Mouse (Mus musculus) lung, embryonic 14.5 days (tissue): ENCODE measurements at regions not wholly inside any gene's neighbourhood (a gene's known extent, or its start where the extent isn't known, plus 50 kb on each side); places are given as distances from the start of the nearest gene placed in this dataset.
A peak's percentile ranks its signal among the peaks of the same experiment; 100 is the strongest.

Experiments used
- ATAC-seq: fragments of 200-750 bp; cut with Nextera tagmentation; 2 replicates; pipeline ENCODE4 v1.8.0; 2017; ENCODE audit warnings: mild to moderate bottlenecking, moderate TSS enrichment, moderate library complexity; ENCODE audit not compliant: insufficient read depth
- DNase-seq: peaks from one replicate; pipeline ENCODE4 v3.0.0-alpha.2; 2015
- H3K27ac ChIP-seq: fragments of 300-500 bp; sonication (generic); 2 replicates; pipeline ENCODE4 v1.5.1; 2014; ENCODE audit warnings: low read depth, mild to moderate bottlenecking, moderate library complexity
- H3K27me3 ChIP-seq: fragments of 300-500 bp; sonication (generic); 2 replicates; pipeline ENCODE4 v1.6.1; 2014; ENCODE audit warnings: low read length, control low read depth; ENCODE audit not compliant: insufficient read depth
- H3K36me3 ChIP-seq: fragments of 300-500 bp; sonication (generic); 2 replicates; pipeline ENCODE4 v1.6.1; 2014; ENCODE audit warnings: control low read depth; ENCODE audit not compliant: insufficient read depth
- H3K4me1 ChIP-seq: fragments of 300-500 bp; sonication (generic); 2 replicates; pipeline ENCODE4 v1.6.1; 2014; ENCODE audit warnings: antibody characterized with exemption, control low read depth; ENCODE audit not compliant: insufficient read depth
- H3K4me2 ChIP-seq: fragments of 300-500 bp; sonication (generic); 2 replicates; pipeline ENCODE4 v1.6.1; 2014; ENCODE audit warnings: mild to moderate bottlenecking
- H3K4me3 ChIP-seq: fragments of 300-500 bp; sonication (generic); 2 replicates; pipeline ENCODE4 v1.5.1; 2014; ENCODE audit warnings: low read depth, low read length
- H3K9ac ChIP-seq: fragments of 300-500 bp; sonication (generic); 2 replicates; pipeline ENCODE4 v1.6.1; 2014
- H3K9me3 ChIP-seq: fragments of 300-500 bp; sonication (generic); 2 replicates; pipeline ENCODE4 v1.6.1; 2016; ENCODE audit warnings: low read depth, low read length, control low read depth
- CTCF ChIP-seq: IDR thresholded peaks from 2 replicates; pipeline ENCODE4 v1.5.1; 2016; ENCODE audit warnings: antibody characterized with exemption, low read depth
- WGBS: fragments of 180-500 bp; shearing (Covaris S2); extraction: QIAGEN DNeasy Blood & Tissue Kit; methylation state at CpG from one replicate; pipeline ENCODE4 v1.1.7; 2014; 5-methylcytosine and 5-hydroxymethylcytosine counted together

GRCm38 (mm10) chr8:116117919-116118318, 386.9 kb upstream of the Dynlrb2 start:
- Histone ChIP-seq H3K9ac (no peak overlapping the region), H3K36me3 (no peaks in the 10 kb centered on the region), H3K4me1 (peaks cover 20% of the 10 kb centered on the region), H3K4me3 (no peak overlapping the region), H3K4me2 (no peak overlapping the region), H3K27me3 (no peaks in the 10 kb centered on the region), H3K27ac (no peak overlapping the region), H3K9me3 (no peaks in the 10 kb centered on the region)
- DNase-seq (no peak), ATAC-seq (no peak)
- WGBS = 69% methylated on average over 2 of the region's 2 CpGs
- no peak for TF ChIP-seq CTCF

- Histone ChIP-seq H3K4me1 (peaks cover 27% of the 10 kb centered on the region), H3K4me2 (peak overlapping the region; percentile 31; the same call in 1 of the 2 replicates), H3K9me3 (no peaks in the 10 kb centered on the region), H3K9ac (no peak overlapping the region), H3K36me3 (no peaks in the 10 kb centered on the region), H3K4me3 (no peak overlapping the region), H3K27me3 (no peaks in the 10 kb centered on the region), H3K27ac (peak overlapping the region; percentile 48)
- no peak for TF ChIP-seq CTCF
- WGBS = 33% methylated on average over 7 of the region's 7 CpGs
- peak; percentile 50; the same call in 1 of the 2 replicates for ATAC-seq
- DNase-seq = peak; percentile 35
Measured at GRCm38 (mm10) chr8:116116625-116117024, 388.1 kb upstream of the Dynlrb2 start.

- Histone ChIP-seq H3K9ac (no peak overlapping the region), H3K4me2 (peak overlapping the region; percentile 31), H3K27me3 (no peaks in the 10 kb centered on the region), H3K4me3 (no peak overlapping the region), H3K36me3 (no peaks in the 10 kb centered on the region), H3K4me1 (peaks cover 27% of the 10 kb centered on the region), H3K9me3 (no peaks in the 10 kb centered on the region), H3K27ac (peak overlapping the region; percentile 48; the same call in 1 of the 2 replicates)
- DNase-seq (peak; percentile 97), ATAC-seq (peak; percentile 89)
- 14% methylated on average over 18 of the region's 18 CpGs for WGBS
- no peak for TF ChIP-seq CTCF
Measured at GRCm38 (mm10) chr8:116115811-116116372, 388.9 kb upstream of the Dynlrb2 start.

- 42% methylated on average over 2 of the region's 2 CpGs for WGBS
- no peaks in the 10 kb centered on the region for H3K27me3 ChIP-seq
- no peak overlapping the region for H3K4me2 ChIP-seq
Measured at GRCm38 (mm10) chr8:116114978-116115377, 389.8 kb upstream of the Dynlrb2 start.

GRCm38 (mm10) chr8:116114502-116114901, 390.3 kb upstream of the Dynlrb2 start:
- H3K27ac ChIP-seq = peak overlapping the region; percentile 18; the same call in 1 of the 2 replicates
- no peak overlapping the region for H3K4me3 ChIP-seq
- no peak for TF ChIP-seq CTCF
- H3K9ac ChIP-seq = no peak overlapping the region
- H3K4me1 ChIP-seq = peaks cover 27% of the 10 kb centered on the region
- DNase-seq (peak; percentile 86), ATAC-seq (peak; percentile 7; the same call in 1 of the 2 replicates)
- no peaks in the 10 kb centered on the region for H3K36me3 ChIP-seq
- no peaks in the 10 kb centered on the region for H3K27me3 ChIP-seq
- no peaks in the 10 kb centered on the region for H3K9me3 ChIP-seq
- WGBS = 46% methylated on average over 2 of the region's 2 CpGs
- H3K4me2 ChIP-seq = no peak overlapping the region

More at GRCm38 (mm10) chr8:116114978-116115377, 389.8 kb upstream of the Dynlrb2 start:
- DNase-seq (peak; percentile 33), ATAC-seq (no peak)
- Histone ChIP-seq H3K9ac (no peak overlapping the region), H3K36me3 (no peaks in the 10 kb centered on the region), H3K9me3 (no peaks in the 10 kb centered on the region), H3K4me1 (peaks cover 27% of the 10 kb centered on the region), H3K4me3 (no peak overlapping the region), H3K27ac (0 out of 2 replicates have a peak overlapping the region, but pooled peaks have one; percentile 18)
- no peak for TF ChIP-seq CTCF

GRCm38 (mm10) chr8:116111168-116111567, 393.6 kb upstream of the Dynlrb2 start:
- DNase-seq (peak; percentile 64), ATAC-seq (0 out of 2 replicates have a peak, but pooled peaks have one; percentile 35)
- H3K4me2 ChIP-seq = peak overlapping the region; percentile 41
- no peak overlapping the region for H3K9ac ChIP-seq
- H3K27me3 ChIP-seq = no peaks in the 10 kb centered on the region
- peaks cover 19% of the 10 kb centered on the region for H3K4me1 ChIP-seq
- H3K27ac ChIP-seq = no peak overlapping the region
- H3K36me3 ChIP-seq = no peaks in the 10 kb centered on the region
- H3K4me3 ChIP-seq = no peak overlapping the region
- TF ChIP-seq CTCF = no peak
- H3K9me3 ChIP-seq = no peaks in the 10 kb centered on the region
- 15% methylated on average over 12 of the region's 12 CpGs for WGBS

GRCm38 (mm10) chr8:116096666-116097065, 389.1 kb upstream of the Maf start:
- H3K4me2 ChIP-seq = no peak overlapping the region
- H3K9me3 ChIP-seq = no peaks in the 10 kb centered on the region
- ATAC-seq = no peak
- no peak for TF ChIP-seq CTCF
- H3K4me3 ChIP-seq = no peak overlapping the region
- no peaks in the 10 kb centered on the region for H3K36me3 ChIP-seq
- H3K4me1 ChIP-seq = no peaks in the 10 kb centered on the region
- DNase-seq = peak; percentile 46
- H3K9ac ChIP-seq = no peak overlapping the region
- H3K27me3 ChIP-seq = no peaks in the 10 kb centered on the region
- no peak overlapping the region for H3K27ac ChIP-seq
- 33% methylated on average over 3 of the region's 3 CpGs for WGBS
